Mouse (Mus musculus) layer of hippocampus, adult 8-10 months (tissue): ENCODE data around the gene BC034090. TPM values are rescaled to one million over a fixed set of nuclear protein-coding genes. Genes with fewer than 3 reads are reported as not detected.

Source experiments
- DNase-seq, 2 experiments: peaks; one replicate each; pipeline ENCODE4 v3.0.0; 2022; ENCODE audit warnings: low spot score in 2 of 2
- total RNA-seq, 4 experiments: library from RNA; stranded (reverse); gene quantifications; 2 replicates each; pipeline ENCODE4 v1.2.4; 2022

BC034090 gene
- total RNA-seq, 4 experiments from 2014 or later = 6.8 to 10.1 (median 8.1) TPM

GRCm38 (mm10) chr1:155216844-155217243, 27.4 kb downstream of the BC034090 start:
- DNase-seq = no peak

- no peak for DNase-seq
Observed at GRCm38 (mm10) chr1:155216313-155216712, 27.9 kb downstream of the BC034090 start.

- DNase-seq = peak; percentile 80 to 84
Observed at GRCm38 (mm10) chr1:155215066-155215764, 29.0 kb downstream of the BC034090 start.

GRCm38 (mm10) chr1:155213912-155214311, 30.3 kb downstream of the BC034090 start:
- DNase-seq = no peak

- DNase-seq = no peak
Observed at GRCm38 (mm10) chr1:155212936-155213774, 31.1 kb downstream of the BC034090 start.

GRCm38 (mm10) chr1:155212493-155212892, 31.8 kb downstream of the BC034090 start:
- DNase-seq = no peak

GRCm38 (mm10) chr1:155212081-155212480, 32.2 kb downstream of the BC034090 start:
- DNase-seq = no peak

- DNase-seq = no peak
Observed at GRCm38 (mm10) chr1:155211017-155211416, 33.2 kb downstream of the BC034090 start.

- no peak for DNase-seq
Observed at GRCm38 (mm10) chr1:155210011-155210763, 34.1 kb downstream of the BC034090 start.

GRCm38 (mm10) chr1:155207859-155208258, 36.4 kb downstream of the BC034090 start:
- no peak for DNase-seq

- DNase-seq = no peak
Observed at GRCm38 (mm10) chr1:155205822-155206660, 38.2 kb downstream of the BC034090 start.

GRCm38 (mm10) chr1:155205311-155205710, 38.9 kb downstream of the BC034090 start:
- DNase-seq = no peak

- no peak for DNase-seq
Observed at GRCm38 (mm10) chr1:155204560-155205162, 39.6 kb downstream of the BC034090 start.

GRCm38 (mm10) chr1:155203954-155204353, 40.3 kb downstream of the BC034090 start:
- no peak for DNase-seq

GRCm38 (mm10) chr1:155203101-155203500, 41.1 kb downstream of the BC034090 start:
- DNase-seq = no peak

- DNase-seq = no peak
Observed at GRCm38 (mm10) chr1:155202472-155202871, 41.8 kb downstream of the BC034090 start.

GRCm38 (mm10) chr1:155201914-155202313, 42.3 kb downstream of the BC034090 start:
- no peak for DNase-seq

- DNase-seq = no peak
Observed at GRCm38 (mm10) chr1:155201373-155201879, 42.8 kb downstream of the BC034090 start.

- no peak for DNase-seq
Observed at GRCm38 (mm10) chr1:155200967-155201366, 43.3 kb downstream of the BC034090 start.

GRCm38 (mm10) chr1:155199522-155199921, 44.7 kb downstream of the BC034090 start:
- DNase-seq = no peak
